10 mouse cellular contexts compared by ENCODE assay signal in genomic region chr11:107965449-107965848, GRCm38 (mm10). TPM values are rescaled to one million over a fixed set of nuclear protein-coding genes. Genes with fewer than 3 reads are reported as not detected.
DNase-seq lines count a peak whose midpoint lies in the region; ATAC-seq and TF ChIP-seq lines count a peak whose summit lies in the region.
"Had no signal": no experiment of that assay in that cellular context is flagged by ENCODE, and none has a peak within 500 bp of the region (broad histone marks: within the 10 kb centered on the region; RNA-seq: fewer than 3 reads in every experiment).

No protein-coding gene starts in this region.

- intact Hi-C loops in heart, adult 2 months (cut with DNase I): no loop called here

- no peak overlapping the region for H3K4me3 ChIP-seq in heart, adult 2 months
- H3K4me3 ChIP-seq in heart, embryonic 12.5 days: no peak overlapping the region
- H3K4me3 ChIP-seq in olfactory bulb, adult 2 months (ENCODE audit: insufficient read depth, low read depth, low read length): no peak overlapping the region

- no peaks in the 10 kb centered on the region for H3K9me3 ChIP-seq in heart, embryonic 12.5 days (replicated peaks)

- H3K9ac ChIP-seq in heart, adult 2 months (ENCODE audit: low read depth, low read length): no peak overlapping the region
- H3K9ac ChIP-seq in heart, embryonic 12.5 days: no peak overlapping the region
- H3K9ac ChIP-seq: lung, embryonic 14.5 days had no signal

- 70% methylated on average over 7 of the region's 7 CpGs for WGBS in heart, adult 2 months
- 93% methylated on average over 7 of the region's 7 CpGs for WGBS in heart, embryonic 12.5 days
- 46% methylated on average over 7 of the region's 7 CpGs for WGBS in olfactory bulb, adult 2 months

- DNase-seq in heart, adult 2 months: peak; percentile 40 to 49
- DNase-seq in cerebellum, postnatal 25 days: peak; percentile 40 to 60
- peak; percentile 12 for DNase-seq in layer of hippocampus, adult 9-10 months (ENCODE audit: low spot score)
- no peak for DNase-seq in thymus, postnatal 0 days (ENCODE audit: low spot score)
- no peak for DNase-seq in adrenal gland, adult 2 months
- DNase-seq in thymus, postnatal 14 days: no peak
- DNase-seq: lung, embryonic 14.5 days had no signal

- no peak for TF ChIP-seq CTCF in heart, adult 2 months (IDR thresholded peaks at IDR 0.05)
- TF ChIP-seq CTCF in olfactory bulb, adult 2 months (IDR thresholded peaks at IDR 0.05; ENCODE audit: insufficient read depth, low read depth, low read length): no peak

- ATAC-seq in heart, embryonic 12.5 days (ENCODE audit: insufficient number of reproducible peaks, low FRiP score): no peak

- no peaks in the 10 kb centered on the region for H3K79me2 ChIP-seq in heart, adult 2 months (replicated peaks; ENCODE audit: control insufficient read depth, insufficient read depth, low read length)

- H3K27me3 ChIP-seq in heart, adult 2 months (ENCODE audit: control insufficient read depth, insufficient read depth, low read length): no peaks in the 10 kb centered on the region
- no peaks in the 10 kb centered on the region for H3K27me3 ChIP-seq in heart, embryonic 12.5 days (replicated peaks)

- no peak overlapping the region for H3K4me2 ChIP-seq in heart, embryonic 12.5 days
- H3K4me2 ChIP-seq: lung, embryonic 14.5 days had no signal

- no peak overlapping the region for H3K27ac ChIP-seq in heart, adult 2 months
- H3K27ac ChIP-seq in heart, embryonic 12.5 days (ENCODE audit: poor library complexity, severe bottlenecking): no peak overlapping the region
- H3K27ac ChIP-seq in olfactory bulb, adult 2 months (ENCODE audit: insufficient read depth, low read depth, low read length): 0 out of 2 replicates have a peak overlapping the region, but pooled peaks have one; percentile 10

- no peaks in the 10 kb centered on the region for H3K4me1 ChIP-seq in heart, adult 2 months (ENCODE audit: control insufficient read depth, insufficient read depth, low read length)
- H3K4me1 ChIP-seq in heart, embryonic 12.5 days (replicated peaks): no peaks in the 10 kb centered on the region
- H3K4me1 ChIP-seq in olfactory bulb, adult 2 months (ENCODE audit: control insufficient read depth, insufficient read depth, low read length): peaks cover 39% of the 10 kb centered on the region

- no peak for TF ChIP-seq POLR2A in heart, adult 2 months (IDR thresholded peaks at IDR 0.05; ENCODE audit: insufficient read depth, low read depth, low read length)
- TF ChIP-seq POLR2A in olfactory bulb, adult 2 months (IDR thresholded peaks at IDR 0.05; ENCODE audit: insufficient read depth, low read depth, low read length): no peak

- H3K36me3 ChIP-seq in heart, adult 2 months (ENCODE audit: control insufficient read depth, insufficient read depth, low read length): no peaks in the 10 kb centered on the region
- peaks cover 17% of the 10 kb centered on the region for H3K36me3 ChIP-seq in heart, embryonic 12.5 days

- TF ChIP-seq EP300 in heart, adult 2 months (IDR thresholded peaks at IDR 0.05; ENCODE audit: insufficient read depth, low read depth, low read length): no peak

RNA-seq across cellular contexts. Expression of gene Cacng5, which starts 50.6 kb away (rescaled TPM):
- total RNA-seq in heart, adult 2 months (2021): not detected
- polyA plus RNA-seq in heart, adult 2 months (2012; rRNA removed): 0.03 and 0.06 TPM in 2 replicates
- not detected in 2 replicates for polyA plus RNA-seq in heart, embryonic 12.5 days (2016; fragmentation: Nextera tagmentation; extraction: Ambion mirVana)
- polyA plus RNA-seq in olfactory bulb, adult 2 months (2012; ENCODE audit: insufficient read depth, insufficient read length, low replicate concordance, missing spikeins): 289 TPM in 1 of 2 replicates, not detected in the other
- polyA plus RNA-seq in thymus, postnatal 0 days (2015; fragmentation: Nextera tagmentation; extraction: Ambion mirVana): 0.06 TPM in 1 of 2 replicates, not detected in the other
- under 1 TPM; 0.14 to 0.17 TPM for total RNA-seq in adrenal gland, adult 2 months (2021)
- 0.12 and 0.29 TPM in 2 replicates for polyA plus RNA-seq in adrenal gland, adult 2 months (2012; rRNA removed)
- total RNA-seq: neutrophil, adult 5-6 weeks had no signal

Comparison
In these comparisons a context has a peak if more than half of its experiments do, and no peak if none do; other contexts are left out.
1. DNase-seq: peak in heart, adult 2 months (2 of 2), cerebellum, postnatal 25 days (2 of 2) and layer of hippocampus, adult 9-10 months (single experiment); none in thymus, postnatal 0 days (single experiment), adrenal gland, adult 2 months (single experiment) and thymus, postnatal 14 days (single experiment).
2. RNA of gene Cacng5, which starts 50.6 kb away (polyA plus RNA-seq): 289 TPM in olfactory bulb, adult 2 months; 0.12 to 0.29 TPM in adrenal gland, adult 2 months, 0.03 to 0.06 TPM in heart, adult 2 months, not detected in heart, embryonic 12.5 days and 0.06 TPM in thymus, postnatal 0 days; every median in the first group is over 10 times any median in the second.